Mouse (Mus musculus) midbrain, postnatal 0 days (tissue): ENCODE data around the gene B3galt5. TPM values are rescaled to one million over a fixed set of nuclear protein-coding genes. Genes with fewer than 3 reads are reported as not detected.

ENCODE experiments used
- ATAC-seq: fragments of 200-750 bp; cut with Nextera tagmentation; 2 replicates; pipeline ENCODE4 v1.8.0; 2017; ENCODE audit warnings: moderate number of reproducible peaks, mild to moderate bottlenecking, moderate TSS enrichment, moderate library complexity; ENCODE audit not compliant: low FRiP score
- DNase-seq: peaks from one replicate; pipeline ENCODE4 v3.0.0-alpha.2; 2015; ENCODE audit warnings: low spot score
- H3K27ac ChIP-seq: fragments of 300-500 bp; sonication (generic); 2 replicates; pipeline ENCODE4 v1.5.1; 2014; ENCODE audit warnings: low read depth, mild to moderate bottlenecking, low read length, mixed read lengths
- H3K27me3 ChIP-seq: fragments of 300-500 bp; sonication (generic); 2 replicates; pipeline ENCODE4 v1.6.1; 2014; ENCODE audit warnings: low read length, control low read depth, mixed read lengths; ENCODE audit not compliant: insufficient read depth
- H3K36me3 ChIP-seq: fragments of 300-500 bp; sonication (generic); 2 replicates; pipeline ENCODE4 v1.6.1; 2014; ENCODE audit warnings: low read length, control low read depth, mixed read lengths; ENCODE audit not compliant: insufficient read depth
- H3K4me1 ChIP-seq: fragments of 300-500 bp; sonication (generic); 2 replicates; pipeline ENCODE4 v1.6.1; 2014; ENCODE audit warnings: mild to moderate bottlenecking, control low read depth, antibody characterized with exemption, low read length, mixed read lengths; ENCODE audit not compliant: insufficient read depth
- H3K4me2 ChIP-seq: fragments of 300-500 bp; sonication (generic); 2 replicates; pipeline ENCODE4 v1.6.1; 2014; ENCODE audit warnings: low read depth, mild to moderate bottlenecking, low read length, mixed read lengths; ENCODE audit not compliant: poor library complexity, severe bottlenecking
- H3K4me3 ChIP-seq: fragments of 300-500 bp; sonication (generic); 2 replicates; pipeline ENCODE4 v1.5.1; 2014; ENCODE audit warnings: low read depth, mild to moderate bottlenecking, low read length, moderate library complexity
- H3K9ac ChIP-seq: fragments of 300-500 bp; sonication (generic); replicated peaks from 2 replicates; pipeline ENCODE4 v1.6.1; 2014; ENCODE audit warnings: mild to moderate bottlenecking, low read length, moderate library complexity, mixed read lengths; ENCODE audit not compliant: poor library complexity, severe bottlenecking
- H3K9me3 ChIP-seq: fragments of 300-500 bp; sonication (generic); 2 replicates; pipeline ENCODE4 v1.6.1; 2016; ENCODE audit warnings: low read length, control low read depth
- CTCF ChIP-seq: IDR thresholded peaks from 2 replicates; pipeline ENCODE4 v1.5.1; 2016; ENCODE audit warnings: antibody characterized with exemption, mild to moderate bottlenecking
- WGBS: fragments of 180-500 bp; shearing (Covaris S2); extraction: QIAGEN DNeasy Blood & Tissue Kit; methylation state at CpG from one replicate; pipeline ENCODE4 v1.1.7; 2014; 5-methylcytosine and 5-hydroxymethylcytosine counted together
- polyA plus RNA-seq: library from polyadenylated mRNA; unstranded; fragments of >200 nt; fragmentation: Nextera tagmentation; extraction: Ambion mirVana; gene quantifications from 2 replicates; pipeline ENCODE4 v1.2.1, GENCODE M21; 2015
- total RNA-seq: library from RNA; depleted of rRNA; stranded (reverse); fragments of >200 nt; gene quantifications from 2 replicates; pipeline ENCODE4 v1.2.3, GENCODE M21; 2014

B3galt5 gene
- total and polyA plus RNA-seq, 2 experiments from 2014 or later: 6.1 to 9.0 TPM

DNA sequence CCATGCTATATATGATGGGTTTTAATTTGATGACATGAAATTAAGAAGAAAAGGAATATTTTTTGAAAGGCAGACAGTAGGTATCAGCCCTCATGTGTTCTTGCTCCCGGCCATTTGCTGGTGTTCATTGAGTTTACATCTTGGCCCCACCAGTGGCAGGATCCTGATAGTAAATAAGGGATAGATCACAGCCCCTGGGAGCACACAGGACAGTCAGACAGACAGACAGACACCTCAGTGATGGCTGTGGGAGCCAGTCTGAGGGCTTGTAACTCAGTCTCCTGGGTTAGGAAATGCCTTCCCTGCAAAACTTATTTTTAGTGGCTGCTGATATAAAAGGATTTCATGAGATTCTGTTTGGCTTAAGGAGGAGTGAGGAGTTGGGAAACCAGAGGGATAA lies 13.1 kb upstream of the B3galt5 start:
- Histone ChIP-seq H3K9me3 (no peaks in the 10 kb centered on the region), H3K36me3 (no peaks in the 10 kb centered on the region), H3K4me3 (no peak overlapping the region), H3K4me2 (no peak overlapping the region), H3K4me1 (no peaks in the 10 kb centered on the region), H3K27me3 (no peaks in the 10 kb centered on the region), H3K9ac (no peak overlapping the region), H3K27ac (no peak overlapping the region)
- no peak for ATAC-seq
- WGBS: 88% methylated on average over 1 of the region's 1 CpGs
- no peak for TF ChIP-seq CTCF
- no peak for DNase-seq

DNA sequence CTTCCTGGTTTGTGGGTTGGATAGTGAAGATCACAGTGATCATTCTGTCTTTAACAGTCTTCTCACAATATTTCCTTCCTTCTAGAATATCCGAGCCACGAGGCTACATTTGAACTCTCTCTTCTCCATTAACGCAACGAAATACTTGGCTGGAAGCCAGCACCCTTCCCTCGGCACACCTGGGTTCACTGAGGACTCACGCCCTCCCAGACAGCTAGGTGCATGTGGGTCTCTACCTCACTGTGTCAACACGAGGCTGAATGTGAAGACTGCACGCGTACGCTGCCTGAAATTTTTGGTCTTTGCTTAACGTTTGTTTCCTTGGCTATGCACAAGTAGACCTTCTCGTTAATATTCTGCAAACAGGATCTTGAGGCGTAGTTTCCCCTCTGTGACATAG lies 7.2 kb upstream of the B3galt5 start:
- TF ChIP-seq CTCF: no peak
- WGBS: 75% methylated on average over 13 of the region's 13 CpGs
- Histone ChIP-seq H3K9me3 (no peaks in the 10 kb centered on the region), H3K36me3 (no peaks in the 10 kb centered on the region), H3K9ac (no peak overlapping the region), H3K27ac (no peak overlapping the region), H3K4me3 (no peak overlapping the region), H3K4me1 (no peaks in the 10 kb centered on the region), H3K4me2 (no peak overlapping the region), H3K27me3 (no peaks in the 10 kb centered on the region)
- ATAC-seq (no peak), DNase-seq (no peak)

DNA sequence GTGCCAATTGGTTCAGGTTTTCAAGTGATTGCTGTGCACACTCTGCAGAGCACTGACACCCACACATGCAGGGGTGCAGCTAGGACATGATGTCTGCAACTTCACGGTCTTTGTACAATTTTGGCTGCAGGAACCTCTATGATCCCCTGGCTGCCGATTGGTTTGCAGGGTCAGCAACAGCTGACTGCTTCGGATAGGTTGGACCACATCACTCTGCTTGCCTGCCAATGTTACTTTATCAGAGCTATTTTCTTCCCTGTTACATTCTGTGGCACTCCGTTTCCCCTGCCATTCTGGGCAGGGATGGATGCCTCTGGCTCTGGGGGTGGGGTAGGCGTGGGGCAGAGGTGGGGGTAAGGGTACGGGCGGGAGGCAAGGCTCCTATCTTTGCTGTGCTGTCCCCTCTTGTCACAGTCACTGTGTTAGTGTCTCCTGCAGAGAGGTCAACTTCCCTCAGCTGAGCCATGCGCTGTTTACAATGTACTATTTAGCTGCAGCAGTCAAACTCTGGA lies 6.5 kb upstream of the B3galt5 start:
- H3K27me3 ChIP-seq: no peaks in the 10 kb centered on the region
- ATAC-seq (no peak), DNase-seq (no peak)
- 44% methylated on average over 8 of the region's 8 CpGs for WGBS
- no peaks in the 10 kb centered on the region for H3K36me3 ChIP-seq
- no peak for TF ChIP-seq CTCF
- H3K27ac ChIP-seq: no peak overlapping the region
- no peaks in the 10 kb centered on the region for H3K9me3 ChIP-seq
- no peak overlapping the region for H3K9ac ChIP-seq
- H3K4me3 ChIP-seq: no peak overlapping the region
- no peak overlapping the region for H3K4me2 ChIP-seq
- H3K4me1 ChIP-seq: no peaks in the 10 kb centered on the region

DNA sequence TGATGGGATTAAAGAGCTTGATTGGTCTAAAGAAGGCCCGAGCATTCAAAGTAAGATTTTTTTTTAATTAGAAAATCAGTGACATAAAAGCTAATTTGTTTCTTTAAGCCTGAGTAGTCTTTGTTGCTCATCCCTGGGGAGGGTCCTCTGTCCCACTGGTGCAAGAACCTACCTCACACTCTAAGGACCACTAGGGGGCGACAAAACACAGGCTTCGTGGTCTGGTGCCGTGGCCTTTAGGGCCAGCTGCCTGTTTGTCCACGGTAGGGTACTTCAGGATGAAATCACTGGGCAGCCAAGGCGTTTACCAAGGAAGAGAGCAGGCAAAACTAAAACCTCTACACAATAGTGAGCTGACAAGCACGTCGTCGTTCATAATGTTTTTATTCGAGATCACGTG lies 5.2 kb upstream of the B3galt5 start:
- ATAC-seq: 0 out of 2 replicates have a peak, but pooled peaks have one; percentile 47
- no peaks in the 10 kb centered on the region for H3K36me3 ChIP-seq
- peak; percentile 93 for TF ChIP-seq CTCF
- H3K9ac ChIP-seq: no peak overlapping the region
- DNase-seq: peak; percentile 89
- no peaks in the 10 kb centered on the region for H3K27me3 ChIP-seq
- WGBS: 28% methylated on average over 11 of the region's 11 CpGs
- 0 out of 2 replicates have a peak, but pooled peaks cover 4% of the 10 kb centered on the region for H3K4me1 ChIP-seq
- H3K4me3 ChIP-seq: no peak overlapping the region
- no peak overlapping the region for H3K4me2 ChIP-seq
- no peaks in the 10 kb centered on the region for H3K9me3 ChIP-seq
- no peak overlapping the region for H3K27ac ChIP-seq

DNA sequence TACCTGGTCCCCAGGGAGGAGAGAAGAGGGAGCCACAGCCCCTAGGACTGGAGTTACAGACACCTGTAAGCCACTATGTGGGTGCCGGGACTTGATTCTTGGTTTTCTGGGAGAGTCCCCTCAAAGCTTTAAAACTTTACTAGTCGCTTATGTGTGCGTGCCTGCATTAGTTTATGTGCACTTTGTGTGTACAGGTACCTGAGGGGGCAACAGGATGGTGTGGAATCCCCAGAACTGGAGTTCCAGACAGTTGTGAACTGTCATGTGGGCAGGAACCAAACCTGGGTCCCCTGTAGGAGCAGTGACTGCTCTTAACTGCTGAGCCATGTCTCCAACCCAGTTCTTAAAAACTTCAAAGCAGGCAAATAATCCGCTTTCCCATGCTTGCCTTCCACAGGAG lies 4.3 kb upstream of the B3galt5 start:
- no peak for TF ChIP-seq CTCF
- no peak overlapping the region for H3K4me3 ChIP-seq
- no peaks in the 10 kb centered on the region for H3K9me3 ChIP-seq
- no peak overlapping the region for H3K9ac ChIP-seq
- H3K36me3 ChIP-seq: no peaks in the 10 kb centered on the region
- no peak overlapping the region for H3K27ac ChIP-seq
- ATAC-seq (no peak), DNase-seq (no peak)
- H3K4me1 ChIP-seq: 0 out of 2 replicates have a peak, but pooled peaks cover 4% of the 10 kb centered on the region
- H3K27me3 ChIP-seq: no peaks in the 10 kb centered on the region
- 92% methylated on average over 4 of the region's 4 CpGs for WGBS
- H3K4me2 ChIP-seq: no peak overlapping the region

DNA sequence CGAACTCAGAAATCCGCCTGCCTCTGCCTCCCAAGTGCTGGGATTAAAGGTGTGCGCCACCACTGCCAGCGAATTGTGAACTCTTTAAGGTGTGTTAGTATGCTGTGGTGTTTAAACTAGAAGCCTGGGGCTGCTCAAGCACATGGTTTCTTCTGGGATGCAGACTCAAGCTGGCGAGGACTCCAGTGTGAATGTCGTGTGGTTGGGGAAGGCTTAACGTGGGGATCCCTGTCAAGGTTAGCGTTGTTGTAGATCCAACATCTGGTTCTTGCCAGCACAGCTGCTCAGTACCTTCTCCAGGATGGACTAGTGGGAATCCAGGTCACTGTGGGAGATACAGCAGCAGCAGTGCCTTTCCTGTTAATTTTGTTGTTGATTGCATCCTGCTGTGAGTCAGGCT lies 3.6 kb upstream of the B3galt5 start:
- no peaks in the 10 kb centered on the region for H3K36me3 ChIP-seq
- H3K9ac ChIP-seq: no peak overlapping the region
- DNase-seq (no peak), ATAC-seq (no peak)
- H3K4me2 ChIP-seq: no peak overlapping the region
- 90% methylated on average over 7 of the region's 8 CpGs for WGBS
- no peak overlapping the region for H3K27ac ChIP-seq
- TF ChIP-seq CTCF: no peak
- H3K9me3 ChIP-seq: no peaks in the 10 kb centered on the region
- no peak overlapping the region for H3K4me3 ChIP-seq
- H3K27me3 ChIP-seq: no peaks in the 10 kb centered on the region
- 0 out of 2 replicates have a peak, but pooled peaks cover 4% of the 10 kb centered on the region for H3K4me1 ChIP-seq
